In the genomic region with DNA sequence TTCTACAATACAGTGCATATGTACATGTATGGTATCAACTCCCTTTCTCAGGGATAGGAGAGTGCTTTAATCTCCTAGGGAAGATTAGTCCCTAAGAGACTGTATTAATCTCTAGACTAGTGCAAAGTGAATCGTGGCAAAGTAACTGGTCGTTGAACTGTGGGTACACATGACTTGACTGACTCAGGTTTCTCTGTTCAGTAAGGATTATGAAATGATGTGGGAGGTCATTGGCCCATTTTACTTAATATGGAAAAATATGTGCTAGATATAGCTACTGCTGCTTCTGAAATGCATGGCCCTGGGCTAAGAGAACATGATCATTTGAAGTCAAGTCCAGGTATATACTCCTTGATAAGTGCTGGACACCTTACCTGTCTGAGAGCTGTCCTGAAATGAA, we compare ENCODE assay signal across 25 mouse cellular contexts. TPM values are rescaled to one million over a fixed set of nuclear protein-coding genes. Genes with fewer than 3 reads are reported as not detected.
"Had no signal": no experiment of that assay in that cellular context is flagged by ENCODE, and none has a peak within 500 bp of the region (broad histone marks: within the 10 kb centered on the region; RNA-seq: fewer than 3 reads in every experiment).

No protein-coding gene starts in this region.

- H3K4me2 ChIP-seq: heart, embryonic 11.5 days; heart, embryonic 13.5 days; heart, embryonic 15.5 days; hindbrain, embryonic 12.5 days; hindbrain, embryonic 14.5 days; limb, embryonic 12.5 days had no signal

- H3K9ac ChIP-seq: heart, embryonic 13.5 days; heart, embryonic 15.5 days; hindbrain, embryonic 12.5 days; hindbrain, embryonic 14.5 days; limb, embryonic 12.5 days; liver, embryonic 14.5 days had no signal

- H3K27ac ChIP-seq: gastrocnemius, adult 2 months; heart, adult 2 months; heart, embryonic 13.5 days; heart, embryonic 15.5 days; hindbrain, embryonic 10.5 days; hindbrain, embryonic 12.5 days; hindbrain, embryonic 14.5 days; layer of hippocampus, adult 2 months; left cerebral cortex, adult 2 months; limb, embryonic 10.5 days; limb, embryonic 12.5 days; liver, embryonic 14.5 days had no signal

- H3K27me3 ChIP-seq: heart, embryonic 13.5 days; heart, embryonic 15.5 days; hindbrain, embryonic 12.5 days; limb, embryonic 12.5 days had no signal

- H3K9me3 ChIP-seq: heart, embryonic 13.5 days; heart, embryonic 15.5 days; hindbrain, embryonic 10.5 days; hindbrain, embryonic 12.5 days; limb, embryonic 10.5 days; limb, embryonic 12.5 days had no signal

- H3K4me3 ChIP-seq: gastrocnemius, adult 2 months; heart, adult 2 months; heart, embryonic 13.5 days; heart, embryonic 15.5 days; hindbrain, embryonic 10.5 days; hindbrain, embryonic 12.5 days; layer of hippocampus, adult 2 months; left cerebral cortex, adult 2 months; limb, embryonic 10.5 days; limb, embryonic 12.5 days had no signal

- ATAC-seq: hindbrain, embryonic 16.5 days; inflammation-experienced regulatory T-cells, adult 6 months; intestine, embryonic 16.5 days had no signal

- H3K4me1 ChIP-seq: heart, embryonic 15.5 days; hindbrain, embryonic 12.5 days; limb, embryonic 12.5 days had no signal

- H3K36me3 ChIP-seq: limb, embryonic 10.5 days had no signal

- DNase-seq: gastrocnemius, adult 2 months; gastrocnemius, postnatal 10 days; gastrocnemius, postnatal 25 days; heart, adult 2 months; heart, postnatal 4 days; kidney, adult 18-20 months; kidney, adult 8-10 months; kidney, postnatal 10 days; kidney, postnatal 25 days; kidney, postnatal 4 days; liver had no signal

RNA-seq across cellular contexts. Expression of a gene that starts 24.2 kb away (rescaled TPM):
- polyA plus RNA-seq: heart, embryonic 11.5 days; hindbrain, embryonic 12.5 days; hindbrain, embryonic 14.5 days had no signal
